Mouse (Mus musculus): ENCODE results near the gene Acat2. TPM values are rescaled to one million over a fixed set of nuclear protein-coding genes. Genes with fewer than 3 reads are reported as not detected.

Gene Acat2
- polyA plus RNA-seq, 2 experiments, result 67.4 to 110 TPM

- 89% methylated on average over 8 of the region's 8 CpGs for WGBS
- Histone ChIP-seq H3K36me3 (ENCODE audit: control insufficient read depth, insufficient read depth, low read length) (peaks cover 45% of the 10 kb centered on the region), H3K4me2 (replicated peaks; ENCODE audit: low read depth, low read length, severe bottlenecking) (no peak overlapping the region), H3K27me3 (ENCODE audit: control insufficient read depth, insufficient read depth, low read length) (no peaks in the 10 kb centered on the region), H3K27ac (replicated peaks; ENCODE audit: low read depth, low read length) (no peak overlapping the region), H3K4me1 (ENCODE audit: control insufficient read depth, insufficient read depth, low read length) (peaks cover 3% of the 10 kb centered on the region; the same call in 1 of the 2 replicates), H3K9me3 (ENCODE audit: control insufficient read depth, low read length) (no peaks in the 10 kb centered on the region), H3K9ac (ENCODE audit: low read depth, low read length, severe bottlenecking) (no peak overlapping the region), H3K4me3 (replicated peaks; ENCODE audit: low read length) (no peak overlapping the region)
- TF ChIP-seq POLR2A (IDR thresholded peaks at IDR 0.05; ENCODE audit: borderline replicate concordance, extremely low read depth, insufficient read depth, insufficient read length), result no peak
- no peak for DNase-seq (ENCODE audit: low spot score)
- ATAC-seq (ENCODE audit: low FRiP score, low read depth), result no peak
Observed at GRCm38 (mm10) chr17:12910391-12910790, 50.2 kb downstream of the Acat2 start.

- no peak within 1 kb of the TSS for H3K9ac ChIP-seq (ENCODE audit: low read depth, low read length, severe bottlenecking)
- peaks cover 50% of the 10 kb centered on the region for H3K36me3 ChIP-seq (ENCODE audit: control insufficient read depth, insufficient read depth, low read length)
- ATAC-seq (ENCODE audit: low FRiP score, low read depth) (no peak), DNase-seq (ENCODE audit: low spot score) (no peak)
- WGBS, result 72% methylated on average over 35 of the region's 35 CpGs
- no peaks in the 10 kb centered on the region for H3K27me3 ChIP-seq (ENCODE audit: control insufficient read depth, insufficient read depth, low read length)
- no peak within 1 kb of the TSS for H3K4me3 ChIP-seq (replicated peaks; ENCODE audit: low read length)
- H3K9me3 ChIP-seq (ENCODE audit: control insufficient read depth, low read length), result no peaks in the 10 kb centered on the region
- TF ChIP-seq POLR2A (IDR thresholded peaks at IDR 0.05; ENCODE audit: borderline replicate concordance, extremely low read depth, insufficient read depth, insufficient read length), result no peak
- H3K27ac ChIP-seq (replicated peaks; ENCODE audit: low read depth, low read length), result no peak within 1 kb of the TSS
- no peaks in the 10 kb centered on the region for H3K4me1 ChIP-seq (ENCODE audit: control insufficient read depth, insufficient read depth, low read length)
- H3K4me2 ChIP-seq (replicated peaks; ENCODE audit: low read depth, low read length, severe bottlenecking), result no peak within 1 kb of the TSS
Observed at GRCm38 (mm10) chr17:12909361-12910280, 50.9 kb downstream of the Acat2 start, which contains the start of gene Pnldc1. Gene Pnldc1 (minus strand): TSS chr17:12910230.

- H3K36me3 ChIP-seq (ENCODE audit: control insufficient read depth, insufficient read depth, low read length), result peaks cover 28% of the 10 kb centered on the region
- peaks cover 9% of the 10 kb centered on the region for H3K4me1 ChIP-seq (ENCODE audit: control insufficient read depth, insufficient read depth, low read length)
- no peaks in the 10 kb centered on the region for H3K9me3 ChIP-seq (ENCODE audit: control insufficient read depth, low read length)
- 91% methylated on average over 9 of the region's 9 CpGs for WGBS
- H3K9ac ChIP-seq (ENCODE audit: low read depth, low read length, severe bottlenecking), result no peak overlapping the region
- ATAC-seq (ENCODE audit: low FRiP score, low read depth) (no peak), DNase-seq (ENCODE audit: low spot score) (no peak)
- H3K4me2 ChIP-seq (replicated peaks; ENCODE audit: low read depth, low read length, severe bottlenecking), result no peak overlapping the region
- H3K27ac ChIP-seq (replicated peaks; ENCODE audit: low read depth, low read length), result no peak overlapping the region
- H3K27me3 ChIP-seq (ENCODE audit: control insufficient read depth, insufficient read depth, low read length), result no peaks in the 10 kb centered on the region
- TF ChIP-seq POLR2A (IDR thresholded peaks at IDR 0.05; ENCODE audit: borderline replicate concordance, extremely low read depth, insufficient read depth, insufficient read length), result no peak
- H3K4me3 ChIP-seq (replicated peaks; ENCODE audit: low read length), result no peak overlapping the region
Observed at GRCm38 (mm10) chr17:12906436-12906835, 54.1 kb downstream of the Acat2 start.

DNA sequence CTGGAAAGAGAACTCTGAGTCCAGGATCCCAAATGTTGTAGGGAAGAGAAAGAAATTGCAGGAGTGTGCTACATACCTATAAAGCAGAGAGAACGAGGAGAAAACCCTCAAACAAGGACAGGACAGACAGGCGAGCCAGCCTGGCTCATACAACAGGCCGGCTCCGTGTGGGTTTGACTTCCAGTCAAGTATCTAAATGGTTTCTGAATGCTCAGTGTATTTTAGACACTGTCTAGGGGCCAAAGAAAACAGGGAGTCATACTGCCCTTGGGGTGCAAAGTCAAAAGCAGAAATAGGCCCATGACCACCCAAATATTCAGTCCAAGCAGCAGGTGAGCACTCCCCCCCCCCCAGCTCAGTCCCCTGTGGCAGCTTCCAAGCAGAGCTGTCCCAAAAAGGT, 54.7 kb downstream of the Acat2 start:
- DNase-seq (ENCODE audit: low spot score) (no peak), ATAC-seq (ENCODE audit: low FRiP score, low read depth) (no peak)
- WGBS, result 89% methylated on average over 4 of the region's 4 CpGs
- no peaks in the 10 kb centered on the region for H3K27me3 ChIP-seq (ENCODE audit: control insufficient read depth, insufficient read depth, low read length)
- H3K27ac ChIP-seq (replicated peaks; ENCODE audit: low read depth, low read length), result no peak overlapping the region
- peaks cover 24% of the 10 kb centered on the region for H3K36me3 ChIP-seq (ENCODE audit: control insufficient read depth, insufficient read depth, low read length)
- H3K4me3 ChIP-seq (replicated peaks; ENCODE audit: low read length), result no peak overlapping the region
- no peak for TF ChIP-seq POLR2A (IDR thresholded peaks at IDR 0.05; ENCODE audit: borderline replicate concordance, extremely low read depth, insufficient read depth, insufficient read length)
- H3K4me1 ChIP-seq (ENCODE audit: control insufficient read depth, insufficient read depth, low read length), result peaks cover 9% of the 10 kb centered on the region
- no peaks in the 10 kb centered on the region for H3K9me3 ChIP-seq (ENCODE audit: control insufficient read depth, low read length)
- no peak overlapping the region for H3K9ac ChIP-seq (ENCODE audit: low read depth, low read length, severe bottlenecking)
- no peak overlapping the region for H3K4me2 ChIP-seq (replicated peaks; ENCODE audit: low read depth, low read length, severe bottlenecking)

DNA sequence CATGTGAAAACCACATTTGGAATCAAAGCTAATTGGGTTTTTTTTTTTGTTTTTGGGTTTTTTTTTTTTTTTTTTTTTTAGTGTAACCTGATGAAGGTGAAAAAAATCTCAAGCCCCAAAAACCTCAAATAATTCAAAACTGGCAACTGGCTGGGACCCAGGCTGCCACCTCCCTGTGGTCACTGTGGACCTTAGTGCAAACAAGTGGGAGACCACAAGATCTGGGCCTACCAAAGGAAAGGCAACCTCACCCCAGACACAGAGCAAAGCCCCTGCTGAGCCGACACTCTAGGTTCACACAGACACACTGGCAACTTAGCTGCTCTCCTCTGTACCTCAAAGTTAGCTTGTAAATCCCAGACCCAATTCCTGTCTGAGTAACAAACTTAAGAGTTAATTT, 56.2 kb downstream of the Acat2 start:
- ATAC-seq (ENCODE audit: low FRiP score, low read depth) (no peak), DNase-seq (ENCODE audit: low spot score) (no peak)
- no peak for TF ChIP-seq POLR2A (IDR thresholded peaks at IDR 0.05; ENCODE audit: borderline replicate concordance, extremely low read depth, insufficient read depth, insufficient read length)
- Histone ChIP-seq H3K9ac (ENCODE audit: low read depth, low read length, severe bottlenecking) (no peak overlapping the region), H3K4me1 (ENCODE audit: control insufficient read depth, insufficient read depth, low read length) (peaks cover 9% of the 10 kb centered on the region), H3K27ac (replicated peaks; ENCODE audit: low read depth, low read length) (peak overlapping the region; percentile 63; the same call in 1 of the 2 replicates), H3K27me3 (ENCODE audit: control insufficient read depth, insufficient read depth, low read length) (no peaks in the 10 kb centered on the region), H3K4me2 (replicated peaks; ENCODE audit: low read depth, low read length, severe bottlenecking) (no peak overlapping the region), H3K4me3 (replicated peaks; ENCODE audit: low read length) (no peak overlapping the region), H3K9me3 (ENCODE audit: control insufficient read depth, low read length) (no peaks in the 10 kb centered on the region), H3K36me3 (ENCODE audit: control insufficient read depth, insufficient read depth, low read length) (peaks cover 18% of the 10 kb centered on the region)
- WGBS, result 43% methylated on average over 1 of the region's 1 CpGs
